Mouse (Mus musculus) splenic B cell, adult 2 months (primary cell): ENCODE data around the gene Timp2.
"Not testable (repeated sequence)": the region's sequence is repeated elsewhere in the genome, so short reads cannot be mapped to it uniquely, and the experiment has no call there.

Source experiments
- DNase-seq: peaks from one replicate; pipeline ENCODE4 v3.0.0-alpha.2; 2011; ENCODE audit warnings: low read depth, low spot score
- H3K27me3 ChIP-seq: 2 replicates; pipeline ENCODE4 v1.6.1; 2012; ENCODE audit warnings: mild to moderate bottlenecking, low read length, moderate library complexity, mixed read lengths; ENCODE audit not compliant: control insufficient read depth, poor library complexity, insufficient read depth, severe bottlenecking
- H3K36me3 ChIP-seq: 2 replicates; pipeline ENCODE4 v1.6.1; 2012; ENCODE audit warnings: mild to moderate bottlenecking, low read length, moderate library complexity, mixed read lengths; ENCODE audit not compliant: control insufficient read depth, poor library complexity, insufficient read depth, severe bottlenecking

Gene Timp2

DNA sequence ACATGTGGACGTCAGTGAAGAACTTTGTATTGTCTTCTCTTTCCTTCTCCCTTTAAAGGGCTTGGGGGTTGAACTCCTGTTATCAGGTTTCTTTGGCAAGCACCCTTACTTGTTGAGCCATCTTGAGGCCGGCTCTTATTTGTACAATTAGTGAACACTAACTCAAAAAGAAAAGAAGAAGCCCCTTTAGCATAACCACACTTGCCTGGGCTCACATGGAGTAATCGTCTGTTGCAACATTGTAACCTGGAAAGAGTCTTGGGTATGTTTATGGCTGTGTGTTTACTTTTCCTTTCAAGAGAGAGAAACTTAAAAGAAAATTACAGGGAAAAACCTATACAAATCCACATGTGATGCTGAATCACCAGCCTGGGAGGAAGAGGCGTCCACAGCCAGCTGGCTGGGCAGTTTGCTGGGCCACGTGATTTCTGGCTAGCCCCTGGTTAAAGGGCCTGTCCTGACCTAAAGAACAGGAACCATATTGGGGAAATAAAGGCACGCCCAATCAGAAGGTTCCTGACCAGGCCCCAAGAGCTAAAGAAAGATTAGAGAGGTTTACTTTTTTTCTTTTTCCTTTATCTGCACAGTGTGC is 43.3 kb downstream of the Timp2 start:
- Histone ChIP-seq H3K27me3 (no peaks in the 10 kb centered on the region), H3K36me3 (no peaks in the 10 kb centered on the region)
- DNase-seq: no peak

DNA sequence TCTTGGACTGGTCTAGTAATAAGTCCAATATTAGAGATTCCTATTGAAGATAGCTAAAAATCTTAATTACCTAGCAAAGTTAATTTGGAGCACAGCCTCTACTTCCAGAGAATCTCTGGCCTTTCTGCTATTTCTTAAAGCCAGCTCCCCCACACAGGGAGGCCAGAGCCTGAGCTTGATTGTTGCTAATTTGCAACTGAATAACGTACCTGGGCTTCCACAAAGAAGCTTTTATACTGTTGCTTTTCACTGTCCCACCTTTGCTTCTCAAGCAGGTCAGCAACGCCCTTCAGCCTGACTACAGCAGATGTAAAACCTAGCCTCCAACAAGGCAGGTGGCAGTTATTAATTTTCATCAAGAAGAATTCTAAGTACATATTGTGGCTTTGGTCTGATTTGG is 47.6 kb downstream of the Timp2 start:
- not testable (repeated sequence) for H3K36me3 ChIP-seq, DNase-seq, H3K27me3 ChIP-seq

DNA sequence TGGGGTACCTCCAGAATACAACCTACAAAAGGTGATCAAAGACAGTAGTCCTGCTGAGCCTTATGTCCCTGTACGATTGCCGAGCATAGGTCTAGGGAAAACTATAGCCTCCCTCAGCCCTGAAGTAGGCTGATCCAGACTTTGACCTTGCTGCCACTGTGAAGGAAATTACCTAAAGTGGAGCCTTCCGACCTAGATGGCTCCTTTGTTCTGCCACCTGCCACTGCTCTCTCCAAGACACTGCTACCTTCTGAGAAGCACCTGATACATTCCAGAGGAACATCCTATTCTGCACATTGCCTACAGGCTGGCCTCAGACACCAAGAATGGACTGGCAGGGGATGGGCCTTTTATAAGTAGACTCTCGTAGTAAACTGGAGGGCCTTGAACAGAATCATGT is 51.6 kb downstream of the Timp2 start:
- DNase-seq: not testable (repeated sequence)

DNA sequence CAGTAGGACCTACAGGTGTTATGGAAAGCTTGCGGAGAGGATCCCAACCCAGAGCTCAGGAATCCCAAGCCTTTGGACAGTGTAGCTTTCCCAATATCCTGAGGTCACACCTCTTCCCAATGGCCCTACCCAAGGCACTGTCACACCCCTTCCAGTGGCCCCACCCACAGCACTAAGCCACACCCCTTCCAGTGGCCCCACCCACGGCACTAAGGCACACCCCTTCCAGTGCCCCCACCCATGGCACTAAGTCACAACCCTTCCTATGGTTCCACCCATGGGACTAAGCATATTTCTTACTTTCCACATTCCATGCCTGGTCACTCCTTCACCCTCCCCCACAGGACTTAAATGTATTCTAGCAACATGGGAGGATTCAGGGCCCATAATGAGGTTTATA is 56.7 kb downstream of the Timp2 start:
- no peak for DNase-seq
- H3K36me3 ChIP-seq: no peaks in the 10 kb centered on the region
- no peaks in the 10 kb centered on the region for H3K27me3 ChIP-seq

More for the DNA sequence above, 51.6 kb downstream of the Timp2 start:
- not testable (repeated sequence) for H3K27me3 ChIP-seq, H3K36me3 ChIP-seq

DNA sequence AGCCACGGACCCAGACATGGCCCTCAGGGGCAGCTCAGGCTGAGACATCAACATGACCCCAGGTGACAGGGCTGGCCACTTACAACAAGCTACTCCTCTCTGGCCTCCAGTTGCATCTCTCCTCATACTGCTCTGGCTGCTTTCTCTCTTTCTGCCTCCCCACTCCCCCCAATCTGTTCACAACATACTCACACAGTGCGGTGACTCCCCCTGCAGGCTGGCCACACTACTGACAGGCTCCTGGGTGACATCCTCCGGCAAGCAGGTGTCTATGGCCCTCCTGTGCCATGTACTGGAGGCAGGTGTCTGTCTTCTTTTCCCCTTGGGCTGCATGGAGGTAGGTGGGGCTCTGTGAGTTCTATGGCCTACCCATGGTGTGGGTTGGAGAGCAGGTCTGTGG is 57.6 kb downstream of the Timp2 start:
- Histone ChIP-seq H3K36me3 (no peaks in the 10 kb centered on the region), H3K27me3 (no peaks in the 10 kb centered on the region)
- DNase-seq: peak; percentile 50

DNA sequence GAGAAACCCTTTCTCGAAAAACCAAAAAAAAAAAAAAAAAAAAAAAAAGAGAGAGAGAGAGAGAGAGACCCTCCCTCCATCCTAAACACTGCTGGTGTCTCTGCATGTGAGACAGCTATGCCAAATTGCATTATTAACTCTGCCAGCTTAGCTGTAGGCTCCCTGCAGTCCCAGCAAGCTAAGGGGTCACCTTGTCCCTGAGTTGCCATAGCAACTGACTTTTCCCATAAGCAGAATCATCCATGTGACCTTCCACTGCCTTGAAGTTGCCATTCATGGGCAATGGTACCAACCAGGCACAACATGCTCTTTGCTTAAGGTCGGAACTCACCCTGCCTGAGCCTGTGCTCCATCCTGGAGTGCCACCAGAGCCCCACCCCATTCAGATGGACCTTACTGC is 60.5 kb downstream of the Timp2 start:
- no peak for DNase-seq
- H3K27me3 ChIP-seq: no peaks in the 10 kb centered on the region

DNA sequence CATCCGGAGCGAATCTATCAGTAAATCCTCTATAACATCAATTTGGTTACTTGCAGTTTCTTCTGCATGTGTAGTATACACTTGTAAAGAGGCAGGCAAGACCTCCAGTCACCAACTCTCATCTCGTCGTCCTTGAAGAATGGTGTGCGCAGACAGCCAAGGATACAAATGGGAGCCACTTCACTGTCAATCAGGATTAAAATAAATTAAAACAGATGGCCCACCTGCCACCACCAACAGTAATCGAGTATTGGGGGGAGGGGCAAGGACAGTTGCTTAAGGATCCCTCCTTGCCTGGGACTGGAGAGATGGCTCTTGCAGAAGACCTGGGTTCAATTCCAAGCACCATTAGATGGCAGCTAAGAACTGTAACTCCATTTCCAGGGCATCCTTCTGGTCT is 62.9 kb downstream of the Timp2 start:
- DNase-seq: no peak
- Histone ChIP-seq H3K36me3 (no peaks in the 10 kb centered on the region), H3K27me3 (no peaks in the 10 kb centered on the region)

More for the DNA sequence above, 60.5 kb downstream of the Timp2 start:
- H3K36me3 ChIP-seq: no peaks in the 10 kb centered on the region

DNA sequence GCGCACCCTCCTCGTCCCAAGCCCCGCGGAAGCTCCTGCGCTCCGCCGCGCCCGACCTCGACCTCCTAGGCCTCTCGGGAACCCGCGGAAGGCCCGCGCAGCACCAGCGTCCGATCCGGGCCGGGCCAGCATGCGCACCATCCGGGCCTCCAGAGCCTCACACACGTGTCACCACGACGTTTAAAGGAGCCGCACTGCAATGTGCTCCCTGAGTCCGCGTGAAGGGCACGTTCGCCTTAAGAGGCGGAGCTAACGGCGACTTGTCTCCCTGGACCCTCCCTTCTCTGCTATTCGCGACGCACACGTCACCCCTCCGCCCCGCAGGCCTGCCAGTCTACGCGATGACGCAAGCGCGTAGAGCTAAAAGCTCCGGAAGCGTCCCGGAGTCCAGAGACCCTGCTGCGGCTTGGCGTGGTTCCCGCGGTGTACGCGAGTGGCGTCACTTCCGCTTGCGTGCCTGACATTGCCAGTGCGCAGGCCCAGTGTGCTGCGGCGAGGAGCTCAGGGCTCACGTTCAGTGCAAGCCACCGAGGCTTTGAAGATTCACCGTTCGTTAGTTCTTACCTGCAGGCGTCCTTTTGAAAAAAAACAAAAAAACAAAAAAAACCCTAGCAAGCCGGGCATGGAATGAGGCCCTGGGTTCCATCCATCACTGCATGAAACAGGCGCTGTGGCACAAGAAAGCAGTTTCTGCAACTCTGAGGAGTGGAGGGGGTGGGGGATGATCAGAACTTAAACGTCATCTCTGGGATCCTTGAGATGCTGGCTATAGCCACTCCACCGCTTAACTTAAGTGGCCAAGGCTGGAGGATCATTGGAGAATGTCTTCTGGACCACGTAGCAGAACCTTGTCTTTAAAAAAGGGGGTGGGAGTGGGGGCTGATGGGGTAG is 65.3 kb downstream of the Timp2 start, which contains the start of gene Usp36:
Usp36 (minus strand) TSS at position 246 of the 891 bp plus-strand sequence.
- Histone ChIP-seq H3K36me3 (peaks cover 5% of the 10 kb centered on the region), H3K27me3 (no peaks in the 10 kb centered on the region)
- peak; percentile 100 for DNase-seq

DNA sequence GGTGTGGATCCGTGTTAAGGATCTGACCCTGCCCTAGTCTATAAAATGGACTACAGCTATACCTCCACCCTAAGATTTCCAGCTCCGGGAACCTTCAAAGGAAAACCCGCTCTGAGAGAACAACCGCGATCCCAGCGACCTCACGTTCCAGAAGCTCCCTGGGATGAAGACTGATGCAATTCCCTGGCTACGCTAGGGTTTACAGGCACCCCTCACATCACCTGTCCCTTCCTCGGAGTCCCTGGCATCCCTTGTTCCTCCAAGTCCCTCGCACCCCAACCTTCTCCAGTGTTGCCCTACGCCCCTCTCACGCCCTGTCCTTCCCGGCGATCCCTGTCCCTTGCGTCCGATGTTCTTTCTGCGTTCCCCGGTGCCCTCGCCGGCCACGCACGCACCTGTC is 66.0 kb downstream of the Timp2 start:
- Histone ChIP-seq H3K36me3 (peaks cover 5% of the 10 kb centered on the region), H3K27me3 (no peaks in the 10 kb centered on the region)
- DNase-seq: no peak

DNA sequence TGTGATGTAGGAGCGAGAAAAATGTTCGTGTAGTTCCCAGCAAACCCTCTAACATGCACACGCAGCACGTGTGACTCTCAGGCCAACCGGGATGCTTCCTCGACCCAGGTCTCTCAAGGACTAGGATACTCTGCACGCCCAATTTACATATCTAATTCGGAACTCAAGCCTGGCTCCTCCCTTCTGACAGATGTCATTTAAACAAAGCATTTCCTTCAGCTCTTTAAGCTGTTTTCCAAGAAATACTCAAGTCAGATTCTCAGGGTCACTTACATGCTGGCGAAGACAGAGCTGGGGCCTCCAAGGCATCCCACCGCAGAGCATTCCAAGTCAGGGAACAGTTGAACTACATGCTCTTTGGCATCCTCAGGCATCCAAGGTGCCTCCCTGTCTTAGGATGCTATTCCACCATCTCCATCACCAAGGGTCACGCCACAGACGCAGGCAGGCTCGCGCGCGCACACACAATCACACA is 66.5 kb downstream of the Timp2 start:
- DNase-seq: peak; percentile 32
- no peaks in the 10 kb centered on the region for H3K27me3 ChIP-seq

DNA sequence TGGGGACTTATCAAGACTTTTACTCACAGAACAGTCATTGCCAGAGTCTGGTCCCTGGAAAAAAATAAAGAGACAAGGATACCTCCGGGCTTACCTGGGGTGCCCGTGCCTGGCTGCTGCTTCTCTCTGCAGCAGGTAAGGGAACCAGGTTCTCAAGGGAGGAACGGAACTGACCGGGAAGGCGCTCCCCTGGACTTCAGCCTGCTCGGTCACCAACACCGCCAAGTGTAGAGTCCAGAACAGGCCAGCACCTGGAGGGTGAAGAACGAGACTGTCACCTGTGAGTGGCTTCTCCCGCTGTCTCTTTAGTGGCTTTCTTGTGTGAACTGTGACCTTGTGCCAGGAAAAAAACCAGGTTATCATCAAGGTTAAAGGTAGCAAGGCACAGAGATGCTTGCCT is 68.0 kb downstream of the Timp2 start:
- H3K36me3 ChIP-seq: peaks cover 7% of the 10 kb centered on the region
- no peaks in the 10 kb centered on the region for H3K27me3 ChIP-seq
- no peak for DNase-seq

More for the DNA sequence above, 66.5 kb downstream of the Timp2 start:
- peaks cover 5% of the 10 kb centered on the region for H3K36me3 ChIP-seq

DNA sequence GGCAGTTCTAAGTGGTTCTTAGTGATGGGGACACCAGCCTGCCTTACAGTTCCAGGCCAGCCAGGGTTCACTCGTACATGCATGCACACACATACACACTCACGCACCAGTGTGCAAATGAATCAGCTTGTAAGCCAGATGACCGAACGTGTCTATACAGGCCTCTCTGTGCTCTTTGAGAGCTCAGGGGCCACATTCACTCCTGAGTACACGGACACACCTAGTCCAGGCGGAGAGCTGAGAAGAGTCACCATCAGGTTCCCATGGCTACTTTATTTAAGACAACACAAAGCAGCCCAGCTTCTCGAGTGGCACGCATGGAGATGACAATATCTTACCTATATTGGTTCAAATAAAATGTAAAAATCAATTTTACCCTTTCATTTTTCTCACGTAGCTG is 69.1 kb downstream of the Timp2 start:
- no peak for DNase-seq
- Histone ChIP-seq H3K36me3 (peaks cover 8% of the 10 kb centered on the region), H3K27me3 (no peaks in the 10 kb centered on the region)

DNA sequence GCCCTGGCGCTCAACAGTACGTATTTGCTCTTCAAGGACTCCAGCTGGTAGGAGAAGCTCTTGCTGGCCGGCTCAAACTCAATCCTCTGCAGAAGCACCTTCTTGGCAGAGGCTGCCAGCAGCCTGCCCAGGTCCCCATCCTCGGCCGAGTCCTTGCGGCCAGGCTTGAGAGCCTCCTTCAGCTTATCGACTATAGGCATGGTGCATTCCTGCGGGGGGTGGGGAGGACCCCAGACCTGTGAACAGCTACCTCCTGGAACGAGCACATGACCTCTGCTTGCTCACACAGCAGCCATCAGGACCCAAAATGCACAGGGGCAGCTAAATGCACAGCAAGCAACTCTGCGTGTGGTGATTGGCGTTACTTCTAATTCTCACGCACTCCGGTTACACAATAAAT is 69.7 kb downstream of the Timp2 start:
- H3K27me3 ChIP-seq: no peaks in the 10 kb centered on the region
- H3K36me3 ChIP-seq: peaks cover 8% of the 10 kb centered on the region
- no peak for DNase-seq

DNA sequence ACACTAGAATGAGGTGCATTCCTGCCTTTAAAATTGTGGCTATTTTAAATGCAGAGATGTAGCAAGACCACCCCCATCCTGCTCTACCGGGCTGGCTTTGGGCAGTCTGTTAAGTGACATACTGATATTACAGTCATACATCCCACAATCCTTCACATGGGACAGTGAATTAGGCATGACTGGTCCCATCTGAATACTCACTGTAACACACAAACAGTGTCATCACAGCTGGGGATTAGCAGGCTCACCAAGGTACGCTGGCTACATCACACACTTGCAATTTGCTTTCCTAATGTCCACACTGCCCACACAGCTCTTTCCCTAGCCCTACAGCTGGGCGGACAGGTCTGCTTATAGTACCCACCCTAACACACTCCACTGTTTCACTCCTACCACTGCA is 75.3 kb downstream of the Timp2 start:
- H3K27me3 ChIP-seq: no peaks in the 10 kb centered on the region
- DNase-seq: no peak
- peaks cover 3% of the 10 kb centered on the region; the same call in 1 of the 2 replicates for H3K36me3 ChIP-seq

DNA sequence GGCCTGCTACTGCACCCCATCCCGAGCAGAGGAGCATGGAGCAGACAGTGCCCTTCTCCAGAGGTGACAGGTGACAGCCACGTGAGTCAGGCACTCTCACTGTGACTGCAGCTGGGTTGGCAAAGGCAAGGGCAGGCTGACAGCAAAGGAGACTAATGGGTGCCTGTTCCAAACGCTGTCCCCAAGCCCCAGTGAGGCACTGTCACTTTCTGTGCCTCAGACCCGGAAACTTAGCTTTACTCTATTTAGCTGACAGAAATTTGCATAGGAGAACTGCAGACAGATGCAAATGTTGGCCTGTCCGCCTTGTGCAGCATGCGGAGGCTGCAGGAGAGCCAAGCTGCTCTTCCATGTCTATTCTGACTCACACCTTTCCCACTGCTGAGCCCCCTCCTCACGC is 79.2 kb downstream of the Timp2 start:
- DNase-seq: peak; percentile 67
- Histone ChIP-seq H3K27me3 (no peaks in the 10 kb centered on the region), H3K36me3 (peaks cover 2% of the 10 kb centered on the region)
